Mouse (Mus musculus): ENCODE measurements around the gene 4632433K11Rik.
"Not testable (repeated sequence)": the region's sequence is repeated elsewhere in the genome, so short reads cannot be mapped to it uniquely, and the experiment has no call there.

The 4632433K11Rik gene

DNA sequence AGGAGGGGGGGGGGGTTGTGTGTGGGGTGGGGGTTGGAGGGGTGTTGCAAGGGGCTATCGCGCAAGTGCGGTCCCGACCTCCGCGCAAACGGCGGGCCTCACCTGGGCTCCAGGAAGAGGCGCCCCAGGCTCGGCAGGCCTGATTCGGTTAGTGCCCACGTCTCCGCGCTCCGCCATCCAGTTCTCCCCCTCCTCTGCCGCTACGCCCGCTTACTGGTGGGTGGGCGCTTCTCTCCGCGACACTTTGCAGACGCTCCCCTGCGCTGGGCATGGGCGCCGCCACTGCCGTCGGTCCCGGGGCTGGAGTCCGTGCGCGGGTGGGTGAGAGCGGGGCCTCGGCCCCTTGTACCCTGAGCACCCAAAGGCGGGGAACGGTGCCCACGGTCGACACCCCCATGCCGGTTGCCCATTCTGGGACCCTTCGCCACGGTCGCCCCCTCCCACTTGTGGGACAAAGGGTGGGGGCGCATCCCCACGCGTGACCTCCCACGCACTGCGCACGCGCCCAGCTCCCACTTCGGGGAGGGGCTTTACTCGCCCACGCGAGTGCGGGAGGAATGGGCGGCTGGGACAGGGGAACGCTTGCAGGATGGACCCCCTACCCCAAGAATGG, 22.8 kb downstream of the 4632433K11Rik start:
- DNase-seq (ENCODE audit: low read depth, low spot score), result no peak

GRCm38 (mm10) chr7:5057381-5057780, 23.5 kb downstream of the 4632433K11Rik start:
- no peak for DNase-seq (ENCODE audit: low read depth, low spot score)

GRCm38 (mm10) chr7:5057804-5058203, 23.9 kb downstream of the 4632433K11Rik start:
- no peak for DNase-seq (ENCODE audit: low read depth, low spot score)

GRCm38 (mm10) chr7:5058631-5059030, 24.7 kb downstream of the 4632433K11Rik start:
- DNase-seq (ENCODE audit: low read depth, low spot score), result no peak

GRCm38 (mm10) chr7:5059421-5059820, 25.5 kb downstream of the 4632433K11Rik start:
- no peak for DNase-seq (ENCODE audit: low read depth, low spot score)

DNA sequence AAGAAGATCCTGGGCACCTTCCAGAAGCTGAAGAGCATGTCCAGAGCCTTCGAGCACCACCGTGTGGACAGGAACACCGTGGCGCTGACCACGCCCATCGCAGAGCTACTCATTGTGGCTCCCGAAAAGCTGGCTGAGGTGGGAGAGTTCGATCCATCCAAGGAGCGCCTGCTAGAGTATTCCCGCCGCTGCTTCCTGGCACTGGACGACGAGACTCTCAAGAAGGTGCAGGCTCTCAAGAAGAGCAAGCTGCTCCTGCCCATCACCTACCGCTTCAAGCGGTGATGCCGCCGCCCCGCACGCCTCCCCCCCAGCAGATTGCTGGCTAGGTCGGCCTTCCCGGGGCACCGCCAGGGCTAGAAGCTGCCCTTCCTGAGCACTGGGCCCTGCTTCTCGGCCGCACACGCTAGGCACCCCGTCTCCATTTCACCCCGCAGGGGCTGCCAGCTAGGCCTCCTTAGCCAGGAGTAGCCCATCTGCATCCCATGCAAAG, 26.4 kb downstream of the 4632433K11Rik start:
- DNase-seq (ENCODE audit: low read depth, low spot score), result peak; percentile 71

GRCm38 (mm10) chr7:5060944-5061773, 27.2 kb downstream of the 4632433K11Rik start:
- peak; percentile 98 for DNase-seq (ENCODE audit: low read depth, low spot score)

- peak; percentile 92 for DNase-seq (ENCODE audit: low read depth, low spot score)
Observed at GRCm38 (mm10) chr7:5061774-5062359, 27.9 kb downstream of the 4632433K11Rik start, which contains the start of gene U2af2. U2af2 (plus strand) TSS chr7:5062143.

DNA sequence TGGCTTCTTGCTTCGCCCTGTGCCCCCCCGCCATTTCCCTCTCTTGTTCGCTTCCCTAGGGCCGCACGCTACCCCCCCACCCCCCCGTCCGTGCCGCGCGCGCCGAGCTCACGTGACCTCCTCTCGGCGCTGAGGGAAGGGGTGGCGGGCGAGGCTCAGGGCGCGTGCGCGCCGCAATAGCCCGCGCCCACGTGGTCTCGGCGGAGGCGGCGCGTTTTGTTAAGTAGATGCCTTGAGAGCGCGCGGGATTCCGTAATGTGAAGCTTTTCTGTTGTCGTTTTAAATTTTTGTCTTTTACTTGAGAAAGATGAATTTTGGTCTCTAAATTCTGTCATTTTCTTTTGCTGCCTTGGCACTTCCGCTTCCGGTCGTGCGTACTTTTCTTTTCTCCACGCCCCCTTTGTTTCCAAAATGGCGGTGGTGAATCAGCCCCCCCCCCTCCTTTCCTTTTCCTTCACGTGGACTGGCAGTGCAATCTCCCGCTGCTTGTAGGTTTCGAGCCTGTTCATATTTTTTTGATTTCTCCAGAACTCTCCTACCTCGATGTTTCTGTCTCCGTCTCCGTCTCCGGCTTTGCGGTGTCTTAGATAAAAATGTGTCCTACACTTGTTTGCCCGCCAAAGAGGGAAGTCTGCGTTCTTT, 28.6 kb downstream of the 4632433K11Rik start:
- DNase-seq (ENCODE audit: low read depth, low spot score), result peak; percentile 79

- no peak for DNase-seq (ENCODE audit: low read depth, low spot score)
Observed at GRCm38 (mm10) chr7:5064886-5065285, 31.0 kb downstream of the 4632433K11Rik start.

DNA sequence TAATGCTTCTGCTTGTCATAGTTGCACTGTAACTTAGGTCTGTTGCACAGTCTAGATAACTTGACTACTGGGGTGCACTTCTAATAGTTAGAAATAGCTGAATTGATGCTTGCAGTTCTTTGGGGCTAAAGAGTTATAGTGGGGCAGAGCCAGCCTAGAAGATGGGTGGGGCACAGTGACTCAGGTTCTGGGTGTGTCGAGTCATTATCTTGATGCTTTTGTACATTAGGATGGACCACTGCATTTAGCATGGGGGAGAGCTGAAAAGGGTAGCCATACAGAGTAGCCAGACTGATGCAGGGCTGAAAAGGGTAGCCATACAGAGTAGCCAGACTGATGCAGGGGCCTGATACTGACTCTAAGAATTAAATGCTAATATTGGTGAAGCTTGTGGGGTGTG, 39.7 kb downstream of the 4632433K11Rik start:
- no peak for DNase-seq (ENCODE audit: low read depth, low spot score)

GRCm38 (mm10) chr7:5074984-5075383, 41.1 kb downstream of the 4632433K11Rik start:
- no peak for DNase-seq (ENCODE audit: low read depth, low spot score)

DNA sequence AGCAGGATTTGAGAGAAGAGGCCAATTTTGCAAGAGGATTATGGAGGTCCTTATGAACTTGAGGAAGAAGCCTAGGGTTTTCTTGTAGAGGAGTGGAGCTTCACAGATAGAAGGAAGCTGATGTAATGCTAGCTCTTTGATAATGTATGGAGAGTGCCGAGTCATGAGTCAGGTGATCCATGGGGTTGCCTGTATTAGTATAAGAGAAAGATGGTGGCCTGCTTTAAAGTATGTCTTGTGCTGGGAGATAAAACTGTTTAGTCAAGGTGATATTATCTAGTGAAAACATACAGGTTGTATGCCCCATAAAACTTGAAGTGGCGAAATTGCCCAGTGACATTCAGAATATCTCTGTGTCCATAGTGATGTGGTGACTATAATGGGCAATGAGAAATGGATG, 43.0 kb downstream of the 4632433K11Rik start:
- no peak for DNase-seq (ENCODE audit: low read depth, low spot score)

DNA sequence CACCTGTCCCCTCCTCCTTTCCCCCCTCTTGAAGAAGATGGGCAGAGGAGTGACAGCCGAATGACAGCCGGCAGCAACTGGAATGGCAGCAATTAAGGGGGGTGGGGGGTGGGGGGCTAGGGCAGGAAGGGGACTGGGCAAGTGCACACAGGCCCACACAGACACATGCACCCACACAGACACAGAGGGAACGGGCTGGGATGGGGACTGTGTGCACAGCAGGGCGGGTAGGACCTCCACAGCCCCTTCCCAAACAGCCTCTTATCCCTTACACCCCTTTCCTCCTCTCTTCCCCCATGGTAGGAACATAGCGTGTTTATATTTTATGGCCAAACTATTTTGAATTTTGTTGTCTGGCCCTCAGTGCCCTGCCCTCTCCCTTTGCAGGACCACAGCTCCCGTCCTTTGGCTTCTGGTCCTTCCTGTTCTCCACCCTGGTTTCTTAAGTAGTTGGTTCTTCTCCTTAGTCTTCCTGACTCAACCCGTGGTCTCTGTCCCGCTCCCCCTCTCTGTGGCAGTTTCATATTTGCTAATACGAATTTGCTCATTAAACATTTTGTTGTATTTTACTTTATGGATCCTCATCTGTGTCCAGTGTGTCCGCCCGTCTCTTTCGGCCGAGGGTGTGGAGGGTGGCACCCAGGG, 45.6 kb downstream of the 4632433K11Rik start:
- DNase-seq (ENCODE audit: low read depth, low spot score), result not testable (repeated sequence)

DNA sequence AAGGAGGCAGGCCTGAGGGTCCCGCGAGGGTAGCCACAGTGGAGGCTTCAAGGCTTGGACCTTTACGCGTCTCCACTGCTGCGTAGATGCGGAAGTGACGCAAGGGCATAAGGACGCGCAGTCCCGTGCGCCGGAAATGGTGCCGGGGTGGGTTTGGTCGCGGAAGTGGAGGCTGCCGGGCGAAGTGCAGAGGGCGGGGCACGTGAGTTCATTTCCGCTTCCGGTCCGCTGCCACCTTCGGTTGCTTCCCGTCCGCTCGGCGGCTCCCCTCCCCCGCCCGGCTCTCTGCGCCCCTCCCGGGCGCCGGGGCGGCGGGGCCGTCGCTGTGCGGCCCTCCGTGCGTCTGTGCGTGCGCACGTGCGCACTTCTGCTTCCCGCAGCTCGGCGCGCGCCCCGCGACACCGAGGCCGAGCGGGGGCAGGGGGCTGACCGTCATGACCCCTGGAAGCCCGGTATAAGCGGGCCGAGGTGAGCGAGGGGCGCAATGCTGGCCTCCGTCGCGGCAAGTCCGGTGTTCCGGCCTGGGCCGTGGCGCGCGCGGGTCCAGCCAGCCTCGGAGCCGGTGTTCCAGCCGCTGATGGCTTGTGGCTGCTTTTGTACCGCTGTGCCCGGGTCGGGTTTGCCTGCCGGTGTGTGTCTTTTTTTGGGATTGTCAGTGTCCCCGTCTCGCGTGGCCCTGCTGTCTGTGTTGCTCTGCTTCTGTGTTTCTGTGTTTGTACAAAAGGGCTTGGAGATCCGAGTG, 46.3 kb downstream of the 4632433K11Rik start, which contains the start of gene Epn1:
Gene Epn1, plus strand, starts transcription at position 226 of the 742 bp plus-strand sequence.
- peak; percentile 96 for DNase-seq (ENCODE audit: low read depth, low spot score)

GRCm38 (mm10) chr7:5080815-5081214, 46.9 kb downstream of the 4632433K11Rik start:
- DNase-seq (ENCODE audit: low read depth, low spot score), result no peak

- DNase-seq (ENCODE audit: low read depth, low spot score), result no peak
Observed at GRCm38 (mm10) chr7:5081241-5081640, 47.3 kb downstream of the 4632433K11Rik start.

- DNase-seq (ENCODE audit: low read depth, low spot score), result no peak
Observed at GRCm38 (mm10) chr7:5081939-5082338, 48.0 kb downstream of the 4632433K11Rik start.

DNA sequence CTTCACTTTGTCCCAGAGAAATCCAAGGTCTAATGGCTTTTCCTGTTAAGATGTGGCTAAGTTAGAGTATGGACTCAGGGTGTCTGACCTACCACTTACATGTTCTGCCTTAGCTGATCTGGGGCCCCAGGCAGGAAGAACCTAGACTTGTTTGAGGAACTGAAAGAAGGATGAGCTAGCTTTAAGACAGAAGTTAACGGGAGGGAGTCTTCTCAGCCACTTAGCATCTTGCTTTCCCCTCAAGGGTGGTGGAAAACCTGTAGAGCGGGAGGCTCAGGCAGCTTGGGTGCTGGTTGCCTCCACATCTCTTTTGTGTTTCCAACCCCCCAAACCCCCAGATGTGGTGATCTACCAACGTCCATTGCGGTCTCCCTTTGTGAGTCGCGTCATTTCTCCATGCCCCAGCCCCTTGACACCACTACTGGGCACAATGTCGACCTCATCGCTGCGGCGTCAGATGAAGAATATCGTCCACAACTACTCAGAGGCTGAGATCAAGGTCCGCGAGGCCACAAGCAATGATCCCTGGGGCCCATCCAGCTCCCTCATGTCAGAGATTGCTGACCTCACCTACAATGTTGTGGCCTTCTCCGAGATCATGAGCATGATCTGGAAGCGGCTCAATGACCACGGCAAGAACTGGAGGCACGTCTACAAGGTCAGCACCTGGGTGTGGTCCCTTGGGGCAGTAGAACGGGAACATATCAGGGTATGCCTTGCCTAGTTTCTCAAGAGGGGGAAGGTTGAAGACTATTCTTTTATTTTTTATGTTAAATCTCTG, 49.6 kb downstream of the 4632433K11Rik start:
- DNase-seq (ENCODE audit: low read depth, low spot score), result no peak
